Mouse (Mus musculus) erythroblast, adult 5-6 weeks (primary cell): ENCODE data around the gene Bicra. TPM values are rescaled to one million over a fixed set of nuclear protein-coding genes. Genes with fewer than 3 reads are reported as not detected.

Experiments used
- total RNA-seq, 2 experiments: library from RNA; stranded (forward) in 1 of 2; stranded (reverse) in 1 of 2; fragments of 150-400 nt in 1 of 2; fragments of 200-764, 138-1000 nt in 1 of 2; gene quantifications; 2 replicates each; pipeline versions ENCODE4 v1.2.3 to v1.2.4; 2015 to 2017; ENCODE audit warnings: low replicate concordance in 2 of 2

The Bicra gene
- total RNA-seq, 2 experiments from 2014 or later = 2.2 to 20.9 TPM

Other genes starting within 250 kb of the Bicra start
- not detected in 2 replicates for gene Obox6, start 208.2 kb downstream of the Bicra start, total RNA-seq (2015; ENCODE audit: low replicate concordance)
- gene Obox6, start 208.2 kb downstream of the Bicra start, total RNA-seq (2017; ENCODE audit: low replicate concordance) = not detected in 2 replicates
- not detected in 2 replicates for gene Crx, start 168.0 kb downstream of the Bicra start, total RNA-seq (2015; ENCODE audit: low replicate concordance)
- not detected in 2 replicates for gene Crx, start 168.0 kb downstream of the Bicra start, total RNA-seq (2017; ENCODE audit: low replicate concordance)
- not detected in 2 replicates for gene Crxos, start 165.3 kb downstream of the Bicra start, total RNA-seq (2015; ENCODE audit: low replicate concordance)
- gene Crxos, start 165.3 kb downstream of the Bicra start, total RNA-seq (2017; ENCODE audit: low replicate concordance) = not detected in 2 replicates
- 36.8 and 50.1 TPM in 2 replicates for gene Selenow, start 125.5 kb downstream of the Bicra start, total RNA-seq (2015; ENCODE audit: low replicate concordance)
- 7.5 and 11.2 TPM in 2 replicates for gene Selenow, start 125.5 kb downstream of the Bicra start, total RNA-seq (2017; ENCODE audit: low replicate concordance)
- gene Nop53, start 101.8 kb downstream of the Bicra start, total RNA-seq (2015; ENCODE audit: low replicate concordance) = 14.6 and 17.3 TPM in 2 replicates
- gene Nop53, start 101.8 kb downstream of the Bicra start, total RNA-seq (2017; ENCODE audit: low replicate concordance) = 60.2 and 75.8 TPM in 2 replicates
- gene Ehd2, start 80.4 kb downstream of the Bicra start, total RNA-seq (2015; ENCODE audit: low replicate concordance) = 0.21 and 0.58 TPM in 2 replicates
- 0.09 and 0.14 TPM in 2 replicates for gene Ehd2, start 80.4 kb downstream of the Bicra start, total RNA-seq (2017; ENCODE audit: low replicate concordance)
- not detected in 2 replicates for gene Zfp541, start 13.9 kb upstream of the Bicra start, total RNA-seq (2015; ENCODE audit: low replicate concordance)
- 0.28 TPM in 1 of 2 replicates, not detected in the other for gene Zfp541, start 13.9 kb upstream of the Bicra start, total RNA-seq (2017; ENCODE audit: low replicate concordance)
- 106 and 149 TPM in 2 replicates for gene Napa, start 50.5 kb upstream of the Bicra start, total RNA-seq (2015; ENCODE audit: low replicate concordance)
- gene Napa, start 50.5 kb upstream of the Bicra start, total RNA-seq (2017; ENCODE audit: low replicate concordance) = 82.2 and 96.3 TPM in 2 replicates
- 2.3 and 2.5 TPM in 2 replicates for gene Kptn, start 72.0 kb upstream of the Bicra start, total RNA-seq (2015; ENCODE audit: low replicate concordance)
- gene Kptn, start 72.0 kb upstream of the Bicra start, total RNA-seq (2017; ENCODE audit: low replicate concordance) = 3.3 and 12.5 TPM in 2 replicates
- gene Slc8a2, start 81.9 kb upstream of the Bicra start, total RNA-seq (2015; ENCODE audit: low replicate concordance) = not detected in 2 replicates
- not detected in 2 replicates for gene Slc8a2, start 81.9 kb upstream of the Bicra start, total RNA-seq (2017; ENCODE audit: low replicate concordance)
- gene Meis3, start 127.2 kb upstream of the Bicra start, total RNA-seq (2015; ENCODE audit: low replicate concordance) = not detected in 2 replicates
- 0.28 and 1.7 TPM in 2 replicates for gene Meis3, start 127.2 kb upstream of the Bicra start, total RNA-seq (2017; ENCODE audit: low replicate concordance)
- 1.5 and 13.1 TPM in 2 replicates for gene Dhx34, start 174.1 kb upstream of the Bicra start, total RNA-seq (2015; ENCODE audit: low replicate concordance)
- 1.0 and 3.1 TPM in 2 replicates for gene Dhx34, start 174.1 kb upstream of the Bicra start, total RNA-seq (2017; ENCODE audit: low replicate concordance)
- 3.3 and 6.3 TPM in 2 replicates for gene C5ar2, start 196.2 kb upstream of the Bicra start, total RNA-seq (2015; ENCODE audit: low replicate concordance)
- 1.7 and 3.1 TPM in 2 replicates for gene C5ar2, start 196.2 kb upstream of the Bicra start, total RNA-seq (2017; ENCODE audit: low replicate concordance)
- gene C5ar1, start 211.6 kb upstream of the Bicra start, total RNA-seq (2015; ENCODE audit: low replicate concordance) = 7.7 and 15.7 TPM in 2 replicates
- gene C5ar1, start 211.6 kb upstream of the Bicra start, total RNA-seq (2017; ENCODE audit: low replicate concordance) = 2.6 and 7.1 TPM in 2 replicates
- not detected in 2 replicates for gene Inafm1, start 225.7 kb upstream of the Bicra start, total RNA-seq (2015; ENCODE audit: low replicate concordance)
- 2.0 and 4.3 TPM in 2 replicates for gene Inafm1, start 225.7 kb upstream of the Bicra start, total RNA-seq (2017; ENCODE audit: low replicate concordance)
- gene Ccdc9, start 238.9 kb upstream of the Bicra start, total RNA-seq (2015; ENCODE audit: low replicate concordance) = 2.5 and 9.4 TPM in 2 replicates
- 17.7 and 30.0 TPM in 2 replicates for gene Ccdc9, start 238.9 kb upstream of the Bicra start, total RNA-seq (2017; ENCODE audit: low replicate concordance)